Mouse (Mus musculus): ENCODE data around the gene Abhd17c.
"Not testable (repeated sequence)": the region's sequence is repeated elsewhere in the genome, so short reads cannot be mapped to it uniquely, and the experiment has no call there.

Gene Abhd17c

GRCm38 (mm10) chr7:84152374-84152773, 681 bp upstream of the Abhd17c start:
- DNase-seq, result no peak

GRCm38 (mm10) chr7:84151960-84152334, 254 bp upstream of the Abhd17c start:
- peak; percentile 98 for DNase-seq

- peak; percentile 50 for DNase-seq
These were observed 1.2 kb downstream of the Abhd17c start for GRCm38 (mm10) chr7:84150361-84151000.

GRCm38 (mm10) chr7:84149821-84150220, 1.9 kb downstream of the Abhd17c start:
- no peak for DNase-seq

GRCm38 (mm10) chr7:84148896-84149295, 2.8 kb downstream of the Abhd17c start:
- DNase-seq, result no peak

- no peak for DNase-seq
These were observed 3.9 kb downstream of the Abhd17c start for GRCm38 (mm10) chr7:84147746-84148145.

GRCm38 (mm10) chr7:84145633-84146032, 6.1 kb downstream of the Abhd17c start:
- DNase-seq, result peak; percentile 84

GRCm38 (mm10) chr7:84142736-84143473, 8.8 kb downstream of the Abhd17c start:
- DNase-seq, result no peak

- DNase-seq, result no peak
These were observed 9.5 kb downstream of the Abhd17c start for GRCm38 (mm10) chr7:84142196-84142595.

GRCm38 (mm10) chr7:84139566-84139965, 12.1 kb downstream of the Abhd17c start:
- DNase-seq, result no peak

- no peak for DNase-seq
These were observed 13.0 kb downstream of the Abhd17c start for GRCm38 (mm10) chr7:84138731-84139130.

- DNase-seq, result no peak
These were observed 13.9 kb downstream of the Abhd17c start for GRCm38 (mm10) chr7:84137779-84138178.

GRCm38 (mm10) chr7:84135799-84136700, 15.6 kb downstream of the Abhd17c start:
- peak; percentile 61 for DNase-seq

- DNase-seq, result peak; percentile 90
These were observed 19.0 kb downstream of the Abhd17c start for GRCm38 (mm10) chr7:84132704-84133103.

- DNase-seq, result no peak
These were observed 20.0 kb downstream of the Abhd17c start for GRCm38 (mm10) chr7:84131736-84132135.

GRCm38 (mm10) chr7:84128661-84129060, 23.0 kb downstream of the Abhd17c start:
- DNase-seq, result peak; percentile 66

GRCm38 (mm10) chr7:84125730-84126129, 26.0 kb downstream of the Abhd17c start:
- DNase-seq, result no peak

- not testable (repeated sequence) for DNase-seq
These were observed 28.0 kb downstream of the Abhd17c start for GRCm38 (mm10) chr7:84123651-84124050.

- DNase-seq, result no peak
These were observed 29.9 kb downstream of the Abhd17c start for GRCm38 (mm10) chr7:84121778-84122177.

GRCm38 (mm10) chr7:84120142-84120760, 31.4 kb downstream of the Abhd17c start:
- DNase-seq, result no peak

- DNase-seq, result peak; percentile 53
These were observed 32.2 kb downstream of the Abhd17c start for GRCm38 (mm10) chr7:84119216-84120105.

All from kidney, postnatal 14 days (tissue).